Mouse (Mus musculus): ENCODE data around the gene Nes.

DNA sequence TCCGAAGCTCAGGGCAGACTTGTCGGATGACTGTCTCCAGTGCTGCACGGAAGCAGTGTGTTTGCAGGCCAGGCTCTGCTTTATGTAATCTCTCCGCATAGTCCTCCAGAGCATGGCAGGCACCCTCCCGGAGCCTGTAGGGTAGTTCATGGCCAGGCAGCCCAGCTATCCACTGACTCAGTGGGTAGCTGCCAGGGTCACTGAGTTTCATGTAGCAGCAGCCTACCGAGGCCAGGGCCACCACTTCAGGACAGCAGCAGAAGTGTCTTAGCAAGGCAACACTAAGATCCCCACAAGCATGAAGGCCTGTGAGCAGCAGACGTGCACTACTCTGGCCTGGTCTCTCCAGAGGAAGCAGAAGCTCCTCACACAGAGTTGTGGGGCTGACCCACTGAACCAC is 45.9 kb upstream of the Nes start:
- TF ChIP-seq HCFC1 (IDR thresholded peaks at IDR 0.05; ENCODE audit: borderline replicate concordance, insufficient read depth, low read length): no peak
- no peak for TF ChIP-seq MAFK (IDR thresholded peaks at IDR 0.05; ENCODE audit: insufficient read depth, low read depth, low read length)
- no peak for TF ChIP-seq ZC3H11A (IDR thresholded peaks at IDR 0.05; ENCODE audit: borderline replicate concordance, low read depth, low read length)
- TF ChIP-seq CHD2 (IDR thresholded peaks at IDR 0.05; ENCODE audit: low read depth, low read length): no peak
- no peak for TF ChIP-seq ZNF384 (IDR thresholded peaks at IDR 0.05; ENCODE audit: low read depth, low read length)

All from ES-E14 (cell line).